Mouse (Mus musculus) E14TG2a.4 (cell line): ENCODE results near the gene Tescl.

Experiments
- CTCF ChIP-seq: conservative IDR thresholded peaks from 2 replicates; pipeline ENCODE4 v1.5.1; 2014; ENCODE audit warnings: low read length
- POU5F1 ChIP-seq: IDR thresholded peaks from 2 replicates; pipeline ENCODE4 v1.6.1; 2014; ENCODE audit warnings: low read length, borderline replicate concordance

- no peak for TF ChIP-seq CTCF
- no peak for TF ChIP-seq POU5F1
Observed at GRCm38 (mm10) chr7:24316567-24317092, 17.1 kb downstream of the Tescl start, which contains the start of gene Zfp94.
